ENCODE assay signal across 30 mouse cellular contexts in the genomic region with DNA sequence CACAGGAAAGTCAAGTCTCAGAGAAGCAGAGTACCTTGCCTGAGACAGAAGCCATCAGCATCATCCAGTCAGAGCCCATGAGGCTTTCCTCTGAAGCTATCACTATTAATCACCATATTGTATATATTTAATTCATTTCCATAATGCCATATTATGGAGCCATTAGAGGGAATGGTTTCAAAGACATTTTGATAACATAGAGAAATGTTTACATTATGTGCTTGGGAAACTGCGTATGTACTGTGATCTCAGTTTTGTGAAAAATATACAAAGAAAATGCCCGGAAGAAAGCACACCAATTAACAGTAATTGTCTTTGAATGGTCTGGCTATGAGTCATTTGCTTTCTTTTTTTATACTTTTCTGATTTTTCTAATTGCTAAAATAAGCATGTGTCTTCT.
"Had no signal": no experiment of that assay in that cellular context is flagged by ENCODE, and none has a peak within 500 bp of the region (broad histone marks: within the 10 kb centered on the region; RNA-seq: fewer than 3 reads in every experiment).

No protein-coding gene starts in this region.

- H3K4me2 ChIP-seq: limb, embryonic 12.5 days; limb, embryonic 13.5 days; limb, embryonic 15.5 days; liver, embryonic 11.5 days; liver, embryonic 12.5 days; liver, embryonic 13.5 days; liver, embryonic 15.5 days; midbrain, embryonic 11.5 days; midbrain, embryonic 12.5 days; midbrain, embryonic 13.5 days; midbrain, embryonic 15.5 days; neural tube, embryonic 12.5 days; neural tube, embryonic 13.5 days had no signal

- H3K4me1 ChIP-seq: limb, embryonic 10.5 days; limb, embryonic 13.5 days; limb, embryonic 15.5 days; liver, embryonic 12.5 days; liver, embryonic 13.5 days; liver, embryonic 15.5 days; megakaryocyte, embryonic 14.5 days; midbrain, embryonic 10.5 days; midbrain, embryonic 12.5 days; midbrain, embryonic 13.5 days; midbrain, embryonic 15.5 days; neural tube, embryonic 12.5 days had no signal

- H3K4me3 ChIP-seq: left cerebral cortex, adult 2 months; limb, embryonic 10.5 days; limb, embryonic 12.5 days; limb, embryonic 13.5 days; limb, embryonic 15.5 days; liver, embryonic 12.5 days; liver, embryonic 13.5 days; liver, embryonic 15.5 days; megakaryocyte, embryonic 14.5 days; midbrain, embryonic 10.5 days; midbrain, embryonic 12.5 days; midbrain, embryonic 13.5 days; midbrain, embryonic 15.5 days; myocyte; neural tube, embryonic 12.5 days; neural tube, embryonic 13.5 days had no signal

- H3K36me3 ChIP-seq: limb, embryonic 10.5 days; limb, embryonic 12.5 days; limb, embryonic 13.5 days; limb, embryonic 15.5 days; liver, embryonic 12.5 days; liver, embryonic 13.5 days; liver, embryonic 15.5 days; midbrain, embryonic 10.5 days; midbrain, embryonic 12.5 days; midbrain, embryonic 13.5 days; midbrain, embryonic 15.5 days; neural tube, embryonic 12.5 days; neural tube, embryonic 13.5 days had no signal

- DNase-seq: layer of hippocampus, postnatal 36 days; left cerebral cortex, postnatal 4 days; liver; liver, embryonic 13.5 days; liver, postnatal 0 days; lung, adult 18-20 months; lung, postnatal 36 days; lung, postnatal 4 days; midbrain, embryonic 14.5 days had no signal

- H3K9ac ChIP-seq: limb, embryonic 12.5 days; limb, embryonic 13.5 days; limb, embryonic 15.5 days; liver, embryonic 12.5 days; liver, embryonic 13.5 days; liver, embryonic 14.5 days; liver, embryonic 15.5 days; liver, postnatal 0 days; midbrain, embryonic 12.5 days; midbrain, embryonic 13.5 days; midbrain, embryonic 15.5 days; neural tube, embryonic 12.5 days; neural tube, embryonic 13.5 days had no signal

- H3K27ac ChIP-seq: left cerebral cortex, adult 2 months; limb, embryonic 10.5 days; limb, embryonic 12.5 days; limb, embryonic 13.5 days; limb, embryonic 15.5 days; liver, embryonic 12.5 days; liver, embryonic 13.5 days; liver, embryonic 14.5 days; liver, embryonic 15.5 days; macrophage; midbrain, embryonic 10.5 days; midbrain, embryonic 12.5 days; midbrain, embryonic 13.5 days; midbrain, embryonic 15.5 days; neural tube, embryonic 12.5 days; neural tube, embryonic 13.5 days had no signal

- ATAC-seq: liver, embryonic 12.5 days; liver, postnatal 0 days; lung, postnatal 0 days; midbrain, embryonic 13.5 days; midbrain, embryonic 15.5 days; midbrain, embryonic 16.5 days had no signal

- H3K9me3 ChIP-seq: limb, embryonic 10.5 days; limb, embryonic 12.5 days; limb, embryonic 13.5 days; limb, embryonic 15.5 days; liver, embryonic 15.5 days; midbrain, embryonic 10.5 days; midbrain, embryonic 12.5 days; midbrain, embryonic 13.5 days; midbrain, embryonic 15.5 days; neural tube, embryonic 12.5 days; neural tube, embryonic 13.5 days had no signal

- H3K27me3 ChIP-seq: limb, embryonic 12.5 days; limb, embryonic 13.5 days; limb, embryonic 15.5 days; liver, embryonic 12.5 days; liver, embryonic 13.5 days; liver, embryonic 15.5 days; megakaryocyte, embryonic 14.5 days; midbrain, embryonic 12.5 days; midbrain, embryonic 13.5 days; midbrain, embryonic 15.5 days; neural tube, embryonic 12.5 days; neural tube, embryonic 13.5 days had no signal
